Mouse (Mus musculus) embryonic fibroblast, embryonic 13.5 days (primary cell): ENCODE results near the gene Gtdc1. TPM values are rescaled to one million over a fixed set of nuclear protein-coding genes. Genes with fewer than 3 reads are reported as not detected.

Experiments used
- H3K27ac ChIP-seq: 2 replicates; pipeline ENCODE4 v1.5.1; 2012; ENCODE audit warnings: low read length, control low read depth, inconsistent platforms; ENCODE audit not compliant: insufficient read depth
- H3K4me1 ChIP-seq: 2 replicates; pipeline ENCODE4 v1.6.1; 2011; ENCODE audit warnings: low read length; ENCODE audit not compliant: control insufficient read depth, insufficient read depth
- H3K4me3 ChIP-seq: 2 replicates; pipeline ENCODE4 v1.5.1; 2011; ENCODE audit warnings: mild to moderate bottlenecking, control low read depth, low read length; ENCODE audit not compliant: insufficient read depth
- CTCF ChIP-seq: IDR thresholded peaks from 2 replicates; pipeline ENCODE4 v1.5.1; 2011; ENCODE audit warnings: mild to moderate bottlenecking, control low read depth, low read length, moderate library complexity, borderline replicate concordance; ENCODE audit not compliant: insufficient read depth
- POLR2A ChIP-seq: IDR thresholded peaks from 2 replicates; pipeline ENCODE4 v1.6.1; 2011; ENCODE audit warnings: low read depth, mild to moderate bottlenecking, control low read depth, low read length, moderate library complexity
- polyA plus RNA-seq: library from polyadenylated mRNA; stranded (reverse); fragments of >200 nt; gene quantifications from 2 replicates; pipeline ENCODE4 v1.2.4, GENCODE M21; 2011; ENCODE audit warnings: low read depth; ENCODE audit not compliant: missing spikeins, insufficient read length

The Gtdc1 gene
- polyA plus RNA-seq, 1 experiment = 28.9 TPM

DNA sequence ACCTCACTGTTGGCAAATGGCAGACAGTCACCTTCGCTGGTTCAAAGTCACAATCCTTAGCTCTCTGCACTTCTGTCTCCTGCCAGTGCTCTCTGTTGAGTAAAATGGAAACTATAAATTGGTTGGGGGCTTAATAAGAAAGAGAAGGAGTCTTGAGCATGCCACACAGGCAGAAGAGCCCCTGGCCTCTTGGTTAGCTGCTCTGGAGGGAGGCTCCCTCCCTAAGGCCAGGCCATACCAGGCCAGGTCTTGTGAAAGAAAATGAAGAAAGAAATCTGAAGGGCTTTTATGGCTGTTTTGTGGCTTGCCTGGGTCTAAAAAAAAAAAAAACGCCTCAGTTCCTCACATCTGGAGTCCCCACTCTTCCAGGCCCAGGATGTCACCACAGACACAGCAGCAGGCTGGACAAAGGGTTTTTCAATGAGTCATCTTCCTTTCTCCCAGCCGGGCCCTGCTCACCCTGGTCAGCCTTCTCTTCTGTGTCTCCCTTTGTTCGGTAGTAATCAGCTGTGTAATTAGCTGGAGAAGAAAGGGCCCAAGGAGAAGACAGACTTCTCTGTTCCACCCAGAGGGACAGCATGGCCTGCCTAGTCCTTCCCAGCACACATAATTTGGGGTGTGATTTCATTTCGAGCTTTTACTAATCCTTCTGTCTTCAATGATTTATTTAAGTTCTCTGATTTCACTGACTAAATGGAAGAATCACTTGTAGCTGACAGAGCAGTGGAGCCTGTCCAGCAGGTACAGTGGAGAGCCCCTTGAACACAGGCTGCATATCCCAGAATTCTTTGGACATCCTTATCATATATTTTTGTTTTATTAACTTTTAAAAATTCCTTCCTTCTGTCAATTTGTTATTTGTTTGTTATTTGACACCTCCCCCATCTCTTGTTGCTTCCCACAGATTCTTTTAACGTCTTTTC, 401.1 kb downstream of the Gtdc1 start:
- peaks cover 4% of the 10 kb centered on the region; the same call in 1 of the 2 replicates for H3K4me1 ChIP-seq
- no peak for TF ChIP-seq POLR2A
- no peak for TF ChIP-seq CTCF
- peak overlapping the region; percentile 82 for H3K27ac ChIP-seq
- no peak overlapping the region for H3K4me3 ChIP-seq

GRCm38 (mm10) chr2:44525187-44525919, 402.1 kb downstream of the Gtdc1 start:
- TF ChIP-seq CTCF (no peak), POLR2A (no peak)

DNA sequence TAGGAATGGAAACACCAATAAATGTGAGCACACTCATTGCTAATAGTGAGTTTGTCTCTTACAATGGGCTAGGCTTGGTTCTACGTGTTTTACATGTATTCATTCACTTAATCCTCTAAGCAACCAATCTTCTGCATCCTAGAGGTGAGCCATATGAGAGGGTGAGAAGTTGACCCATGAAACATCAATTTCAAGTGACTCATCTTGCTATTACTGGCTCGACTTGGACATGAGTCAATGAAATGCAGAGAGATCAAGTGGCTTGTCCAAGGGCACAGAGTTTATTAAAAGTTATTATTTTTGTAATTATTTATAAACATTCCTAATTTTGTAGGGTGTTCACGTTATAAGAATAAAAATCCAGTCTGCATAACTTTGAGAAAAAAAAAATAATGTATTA, 408.2 kb downstream of the Gtdc1 start:
- TF ChIP-seq POLR2A = no peak
- no peak overlapping the region for H3K27ac ChIP-seq
- no peak overlapping the region for H3K4me3 ChIP-seq
- 0 out of 2 replicates have a peak, but pooled peaks cover 3% of the 10 kb centered on the region for H3K4me1 ChIP-seq

More at GRCm38 (mm10) chr2:44525187-44525919, 402.1 kb downstream of the Gtdc1 start:
- Histone ChIP-seq H3K27ac (no peak overlapping the region; the same call in 1 of the 2 replicates), H3K4me3 (no peak overlapping the region), H3K4me1 (peaks cover 4% of the 10 kb centered on the region; the same call in 1 of the 2 replicates)

DNA sequence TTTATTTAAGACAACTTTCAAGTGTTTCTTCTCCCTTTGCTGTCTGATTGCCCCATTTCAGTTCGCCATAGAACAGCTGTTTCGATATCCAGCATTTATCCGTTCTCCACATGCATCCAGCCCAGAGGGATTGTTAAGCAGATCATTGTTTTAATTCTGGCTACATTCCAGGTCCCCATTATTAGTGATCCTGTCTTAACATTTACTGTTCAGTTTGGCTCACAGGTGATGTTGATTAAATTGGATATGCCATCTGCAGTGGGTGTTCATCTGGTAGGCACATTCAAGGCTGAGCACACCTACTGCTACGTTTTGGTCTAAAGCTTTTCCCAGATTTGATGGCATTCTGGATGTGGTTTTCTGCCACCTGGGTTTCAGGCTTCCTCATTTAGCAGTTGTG, 409.4 kb downstream of the Gtdc1 start:
- Histone ChIP-seq H3K4me1 (0 out of 2 replicates have a peak, but pooled peaks cover 3% of the 10 kb centered on the region), H3K4me3 (no peak overlapping the region), H3K27ac (no peak overlapping the region)
- no peak for TF ChIP-seq POLR2A

Other genes starting within 250 kb of the Gtdc1 start
- gene Zeb2, start 189.7 kb upstream of the Gtdc1 start, polyA plus RNA-seq = 66.5 and 73.5 TPM in 2 replicates